Mouse (Mus musculus): ENCODE measurements around the gene Prim2. TPM values are rescaled to one million over a fixed set of nuclear protein-coding genes. Genes with fewer than 3 reads are reported as not detected.

Prim2 gene
- polyA plus RNA-seq, 1 experiment from 2014 or later: 34.4 TPM

GRCm38 (mm10) chr1:33490220-33490619, 179.4 kb downstream of the Prim2 start:
- Histone ChIP-seq H3K27me3 (no peaks in the 10 kb centered on the region), H3K4me2 (no peak overlapping the region), H3K9me3 (replicated peaks) (no peaks in the 10 kb centered on the region), H3K4me1 (replicated peaks) (no peaks in the 10 kb centered on the region), H3K9ac (no peak overlapping the region), H3K36me3 (replicated peaks) (peaks cover 4% of the 10 kb centered on the region; the same call in 1 of the 2 replicates), H3K27ac (replicated peaks) (no peak overlapping the region), H3K4me3 (replicated peaks) (no peak overlapping the region)
- WGBS (ENCODE audit: insufficient replicate concordance): 67% methylated on average over 6 of the region's 6 CpGs
- ATAC-seq (ENCODE audit: insufficient read depth): no peak

GRCm38 (mm10) chr1:33488372-33488771, 181.2 kb downstream of the Prim2 start:
- H3K4me3 ChIP-seq (replicated peaks): no peak overlapping the region
- no peaks in the 10 kb centered on the region for H3K9me3 ChIP-seq (replicated peaks)
- H3K4me1 ChIP-seq (replicated peaks): no peaks in the 10 kb centered on the region
- no peak overlapping the region for H3K27ac ChIP-seq (replicated peaks)
- 81% methylated on average over 5 of the region's 5 CpGs for WGBS (ENCODE audit: insufficient replicate concordance)
- H3K36me3 ChIP-seq (replicated peaks): peaks cover 11% of the 10 kb centered on the region; the same call in 1 of the 2 replicates
- no peak for ATAC-seq (ENCODE audit: insufficient read depth)
- H3K4me2 ChIP-seq: no peak overlapping the region
- H3K9ac ChIP-seq: no peak overlapping the region
- no peaks in the 10 kb centered on the region for H3K27me3 ChIP-seq

DNA sequence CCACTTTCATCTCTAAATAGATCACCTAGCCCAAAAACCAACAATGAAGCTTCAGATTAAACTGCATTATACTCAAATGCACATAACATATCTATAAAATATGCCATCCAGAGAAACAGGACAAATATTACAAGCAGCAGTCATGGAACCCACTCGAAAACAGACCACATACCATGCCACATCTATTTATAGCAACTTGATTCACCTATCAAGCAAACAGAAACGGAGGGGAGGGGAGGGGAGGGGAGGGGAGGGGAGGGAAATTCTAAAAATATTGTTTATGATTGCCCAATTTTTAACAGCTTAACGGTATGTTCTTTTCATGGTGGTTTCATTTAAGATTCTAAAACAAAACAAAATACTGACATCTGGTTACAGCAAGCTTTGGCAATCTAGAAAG, 185.8 kb downstream of the Prim2 start:
- Histone ChIP-seq H3K4me3 (replicated peaks) (no peak overlapping the region), H3K4me2 (no peak overlapping the region), H3K9ac (no peak overlapping the region), H3K36me3 (replicated peaks) (peaks cover 28% of the 10 kb centered on the region), H3K27me3 (no peaks in the 10 kb centered on the region), H3K4me1 (replicated peaks) (no peaks in the 10 kb centered on the region), H3K27ac (replicated peaks) (no peak overlapping the region), H3K9me3 (replicated peaks) (no peaks in the 10 kb centered on the region)
- no peak for ATAC-seq (ENCODE audit: insufficient read depth)
- 39% methylated on average over 3 of the region's 3 CpGs for WGBS (ENCODE audit: insufficient replicate concordance)

GRCm38 (mm10) chr1:33480382-33480781, 189.2 kb downstream of the Prim2 start:
- no peak for ATAC-seq (ENCODE audit: insufficient read depth)
- no peak overlapping the region for H3K4me2 ChIP-seq
- no peaks in the 10 kb centered on the region for H3K9me3 ChIP-seq (replicated peaks)
- no peak overlapping the region for H3K27ac ChIP-seq (replicated peaks)
- H3K9ac ChIP-seq: no peak overlapping the region
- H3K4me3 ChIP-seq (replicated peaks): no peak overlapping the region
- peaks cover 28% of the 10 kb centered on the region for H3K36me3 ChIP-seq (replicated peaks)
- 87% methylated on average over 7 of the region's 7 CpGs for WGBS (ENCODE audit: insufficient replicate concordance)
- no peaks in the 10 kb centered on the region for H3K27me3 ChIP-seq
- H3K4me1 ChIP-seq (replicated peaks): no peaks in the 10 kb centered on the region

DNA sequence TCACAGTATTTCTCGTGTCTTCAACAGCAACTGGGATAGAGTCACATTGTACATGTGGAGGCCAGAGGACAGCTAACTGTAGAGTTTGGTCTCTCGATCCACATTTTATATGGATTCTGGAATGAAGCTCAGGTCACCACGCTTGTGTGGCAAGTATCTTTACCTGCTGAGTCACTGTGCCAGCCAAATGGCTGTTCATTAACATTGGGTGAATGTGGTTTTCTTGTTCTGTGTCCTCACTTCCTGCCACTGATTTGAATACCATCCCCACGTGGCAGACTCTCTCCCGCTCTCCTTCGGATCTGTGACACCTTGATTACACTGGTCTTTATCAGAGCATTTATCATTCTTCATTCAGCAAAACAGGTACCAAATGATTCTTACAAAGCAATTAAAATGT, 198.5 kb downstream of the Prim2 start:
- Histone ChIP-seq H3K4me1 (replicated peaks) (no peaks in the 10 kb centered on the region), H3K27ac (replicated peaks) (no peak overlapping the region), H3K4me3 (replicated peaks) (no peak overlapping the region), H3K4me2 (no peak overlapping the region), H3K36me3 (replicated peaks) (peaks cover 15% of the 10 kb centered on the region; the same call in 1 of the 2 replicates), H3K9me3 (replicated peaks) (no peaks in the 10 kb centered on the region), H3K27me3 (no peaks in the 10 kb centered on the region), H3K9ac (no peak overlapping the region)
- WGBS (ENCODE audit: insufficient replicate concordance): 64% methylated on average over 6 of the region's 6 CpGs
- no peak for ATAC-seq (ENCODE audit: insufficient read depth)

GRCm38 (mm10) chr1:33470222-33470621, 199.4 kb downstream of the Prim2 start:
- peaks cover 15% of the 10 kb centered on the region; the same call in 1 of the 2 replicates for H3K36me3 ChIP-seq (replicated peaks)
- H3K4me1 ChIP-seq (replicated peaks): no peaks in the 10 kb centered on the region
- H3K27me3 ChIP-seq: no peaks in the 10 kb centered on the region
- 89% methylated on average over 8 of the region's 8 CpGs for WGBS (ENCODE audit: insufficient replicate concordance)
- H3K9ac ChIP-seq: no peak overlapping the region
- no peak overlapping the region for H3K4me2 ChIP-seq
- H3K27ac ChIP-seq (replicated peaks): no peak overlapping the region
- no peak overlapping the region for H3K4me3 ChIP-seq (replicated peaks)
- no peaks in the 10 kb centered on the region for H3K9me3 ChIP-seq (replicated peaks)
- no peak for ATAC-seq (ENCODE audit: insufficient read depth)

DNA sequence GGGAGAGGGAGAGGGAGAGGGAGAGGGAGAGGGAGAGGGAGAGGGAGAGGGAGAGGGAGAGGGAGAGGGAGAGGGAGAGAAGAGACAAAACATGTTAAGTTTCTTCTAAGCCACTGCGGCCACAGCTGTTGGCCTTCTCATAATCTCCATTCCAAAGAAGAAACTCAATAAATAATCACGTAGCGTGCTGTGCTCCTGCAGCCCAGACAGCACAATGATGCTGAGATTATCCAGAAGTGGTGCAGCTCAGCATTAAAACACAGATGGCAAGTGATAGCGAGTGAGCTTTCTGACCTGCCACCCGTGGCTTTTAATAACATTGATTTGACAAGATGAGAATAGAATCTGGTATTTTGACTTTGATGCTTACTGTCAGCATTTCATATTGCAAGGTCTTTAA, 205.4 kb downstream of the Prim2 start:
- Histone ChIP-seq H3K27me3 (no peaks in the 10 kb centered on the region), H3K9ac (no peak overlapping the region), H3K4me3 (replicated peaks) (no peak overlapping the region), H3K27ac (replicated peaks) (no peak overlapping the region), H3K9me3 (replicated peaks) (no peaks in the 10 kb centered on the region), H3K4me2 (no peak overlapping the region), H3K4me1 (replicated peaks) (no peaks in the 10 kb centered on the region), H3K36me3 (replicated peaks) (peaks cover 11% of the 10 kb centered on the region)
- 75% methylated on average over 5 of the region's 5 CpGs for WGBS (ENCODE audit: insufficient replicate concordance)
- no peak for ATAC-seq (ENCODE audit: insufficient read depth)

- no peak for ATAC-seq (ENCODE audit: insufficient read depth)
- Histone ChIP-seq H3K36me3 (replicated peaks) (peaks cover 9% of the 10 kb centered on the region), H3K9ac (no peak overlapping the region), H3K27ac (replicated peaks) (no peak overlapping the region), H3K4me2 (no peak overlapping the region), H3K4me3 (replicated peaks) (no peak overlapping the region), H3K9me3 (replicated peaks) (no peaks in the 10 kb centered on the region), H3K4me1 (replicated peaks) (no peaks in the 10 kb centered on the region), H3K27me3 (no peaks in the 10 kb centered on the region)
- WGBS (ENCODE audit: insufficient replicate concordance): 85% methylated on average over 8 of the region's 8 CpGs
These were observed 208.9 kb downstream of the Prim2 start for GRCm38 (mm10) chr1:33460703-33461102.

- Histone ChIP-seq H3K4me2 (no peak overlapping the region), H3K27me3 (no peaks in the 10 kb centered on the region), H3K4me3 (replicated peaks) (no peak overlapping the region), H3K4me1 (replicated peaks) (no peaks in the 10 kb centered on the region), H3K9ac (no peak overlapping the region), H3K27ac (replicated peaks) (no peak overlapping the region), H3K9me3 (replicated peaks) (no peaks in the 10 kb centered on the region), H3K36me3 (replicated peaks) (peaks cover 9% of the 10 kb centered on the region)
- 90% methylated on average over 3 of the region's 3 CpGs for WGBS (ENCODE audit: insufficient replicate concordance)
- ATAC-seq (ENCODE audit: insufficient read depth): no peak
These were observed 209.3 kb downstream of the Prim2 start for GRCm38 (mm10) chr1:33460262-33460661.

- no peak overlapping the region for H3K9ac ChIP-seq
- H3K4me3 ChIP-seq (replicated peaks): no peak overlapping the region
- no peaks in the 10 kb centered on the region for H3K27me3 ChIP-seq
- H3K36me3 ChIP-seq (replicated peaks): peaks cover 9% of the 10 kb centered on the region
- no peak for ATAC-seq (ENCODE audit: insufficient read depth)
- WGBS (ENCODE audit: insufficient replicate concordance): 71% methylated on average over 3 of the region's 3 CpGs
- no peaks in the 10 kb centered on the region for H3K4me1 ChIP-seq (replicated peaks)
- H3K27ac ChIP-seq (replicated peaks): no peak overlapping the region
- H3K9me3 ChIP-seq (replicated peaks): no peaks in the 10 kb centered on the region
- no peak overlapping the region for H3K4me2 ChIP-seq
These were observed 210.6 kb downstream of the Prim2 start for GRCm38 (mm10) chr1:33458950-33459349.

GRCm38 (mm10) chr1:33454251-33454650, 215.3 kb downstream of the Prim2 start:
- no peak overlapping the region for H3K4me3 ChIP-seq (replicated peaks)
- 86% methylated on average over 6 of the region's 6 CpGs for WGBS (ENCODE audit: insufficient replicate concordance)
- no peak overlapping the region for H3K4me2 ChIP-seq
- ATAC-seq (ENCODE audit: insufficient read depth): no peak
- H3K4me1 ChIP-seq (replicated peaks): no peaks in the 10 kb centered on the region
- no peak overlapping the region for H3K27ac ChIP-seq (replicated peaks)
- H3K36me3 ChIP-seq (replicated peaks): no peaks in the 10 kb centered on the region
- H3K27me3 ChIP-seq: no peaks in the 10 kb centered on the region
- no peaks in the 10 kb centered on the region for H3K9me3 ChIP-seq (replicated peaks)
- no peak overlapping the region for H3K9ac ChIP-seq

GRCm38 (mm10) chr1:33453299-33453698, 216.3 kb downstream of the Prim2 start:
- no peak overlapping the region for H3K4me3 ChIP-seq (replicated peaks)
- no peak overlapping the region for H3K27ac ChIP-seq (replicated peaks)
- ATAC-seq (ENCODE audit: insufficient read depth): no peak
- WGBS (ENCODE audit: insufficient replicate concordance): 66% methylated on average over 9 of the region's 9 CpGs
- H3K9ac ChIP-seq: no peak overlapping the region
- H3K4me1 ChIP-seq (replicated peaks): no peaks in the 10 kb centered on the region
- no peaks in the 10 kb centered on the region for H3K9me3 ChIP-seq (replicated peaks)
- no peaks in the 10 kb centered on the region for H3K36me3 ChIP-seq (replicated peaks)
- H3K27me3 ChIP-seq: no peaks in the 10 kb centered on the region
- H3K4me2 ChIP-seq: no peak overlapping the region

All from liver, embryonic 15.5 days (tissue).